Mouse (Mus musculus) neural tube, embryonic 15.5 days (tissue): ENCODE measurements around the gene LTO1. TPM values are rescaled to one million over a fixed set of nuclear protein-coding genes. Genes with fewer than 3 reads are reported as not detected.

Source experiments
- ATAC-seq: fragments of 200-750 bp; cut with Nextera tagmentation; 2 replicates; pipeline ENCODE4 v1.8.0; 2017; ENCODE audit warnings: mild to moderate bottlenecking, moderate TSS enrichment, moderate library complexity; ENCODE audit not compliant: low FRiP score
- H3K27ac ChIP-seq: fragments of 300-500 bp; sonication (generic); replicated peaks from 2 replicates; pipeline ENCODE4 v1.5.1; 2015; ENCODE audit warnings: mild to moderate bottlenecking, inconsistent platforms
- H3K27me3 ChIP-seq: fragments of 300-500 bp; sonication (generic); replicated peaks from 2 replicates; pipeline ENCODE4 v1.6.1; 2015; ENCODE audit warnings: inconsistent platforms
- H3K36me3 ChIP-seq: fragments of 300-500 bp; sonication (generic); 2 replicates; pipeline ENCODE4 v1.6.1; 2015; ENCODE audit warnings: inconsistent platforms
- H3K4me1 ChIP-seq: fragments of 300-500 bp; sonication (generic); 2 replicates; pipeline ENCODE4 v1.6.1; 2015; ENCODE audit warnings: inconsistent platforms
- H3K4me2 ChIP-seq: fragments of 300-500 bp; sonication (generic); 2 replicates; pipeline ENCODE4 v1.6.1; 2015; ENCODE audit warnings: inconsistent platforms, mild to moderate bottlenecking, moderate library complexity
- H3K4me3 ChIP-seq: fragments of 300-500 bp; sonication (generic); replicated peaks from 2 replicates; pipeline ENCODE4 v1.5.1; 2015; ENCODE audit warnings: mild to moderate bottlenecking, inconsistent platforms
- H3K9ac ChIP-seq: fragments of 300-500 bp; sonication (generic); replicated peaks from 2 replicates; pipeline ENCODE4 v1.6.1; 2015; ENCODE audit warnings: mild to moderate bottlenecking, inconsistent platforms
- H3K9me3 ChIP-seq: fragments of 300-500 bp; sonication (generic); replicated peaks from 2 replicates; pipeline ENCODE4 v1.6.1; 2016; ENCODE audit warnings: inconsistent platforms
- WGBS: fragments of 180-500 bp; shearing (Covaris S2); methylation state at CpG from one replicate; pipeline ENCODE4 v1.1.7; 2015; ENCODE audit warnings: mixed read lengths; 5-methylcytosine and 5-hydroxymethylcytosine counted together
- polyA plus RNA-seq: library from polyadenylated mRNA; unstranded; fragments of >200 nt; fragmentation: Nextera tagmentation; extraction: Ambion mirVana; gene quantifications from 2 replicates; pipeline ENCODE4 v1.2.1, GENCODE M21; 2015

LTO1 gene
- polyA plus RNA-seq, 1 experiment from 2014 or later = 32.6 TPM

DNA sequence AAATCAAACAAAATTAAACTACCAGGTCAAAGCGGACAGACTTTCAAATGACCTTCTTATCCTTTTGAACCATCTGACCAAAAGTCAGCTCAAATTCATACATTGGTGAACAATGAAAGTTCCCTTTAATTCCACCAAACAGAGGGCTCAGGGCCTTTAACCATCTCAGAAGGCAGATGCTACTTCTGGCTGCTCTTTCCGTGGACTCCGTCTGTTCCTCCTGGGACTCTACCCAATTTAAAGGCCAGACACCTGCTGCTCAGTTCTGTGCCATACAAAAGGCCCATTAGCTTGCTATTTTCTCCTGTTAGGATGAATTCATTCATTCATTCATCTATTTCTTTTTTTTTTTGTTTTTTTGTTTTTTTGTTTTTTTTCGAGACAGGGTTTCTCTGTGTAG, 2.0 kb upstream of the LTO1 start:
- no peaks in the 10 kb centered on the region for H3K27me3 ChIP-seq
- ATAC-seq = no peak
- no peaks in the 10 kb centered on the region for H3K9me3 ChIP-seq
- peaks cover 8% of the 10 kb centered on the region for H3K36me3 ChIP-seq
- whole genome bisulfite sequencing = 53% methylated on average over 4 of the region's 4 CpGs
- H3K4me2 ChIP-seq = no peak overlapping the region
- no peak overlapping the region for H3K4me3 ChIP-seq
- H3K27ac ChIP-seq = no peak overlapping the region
- H3K4me1 ChIP-seq = peaks cover 15% of the 10 kb centered on the region
- no peak overlapping the region for H3K9ac ChIP-seq

DNA sequence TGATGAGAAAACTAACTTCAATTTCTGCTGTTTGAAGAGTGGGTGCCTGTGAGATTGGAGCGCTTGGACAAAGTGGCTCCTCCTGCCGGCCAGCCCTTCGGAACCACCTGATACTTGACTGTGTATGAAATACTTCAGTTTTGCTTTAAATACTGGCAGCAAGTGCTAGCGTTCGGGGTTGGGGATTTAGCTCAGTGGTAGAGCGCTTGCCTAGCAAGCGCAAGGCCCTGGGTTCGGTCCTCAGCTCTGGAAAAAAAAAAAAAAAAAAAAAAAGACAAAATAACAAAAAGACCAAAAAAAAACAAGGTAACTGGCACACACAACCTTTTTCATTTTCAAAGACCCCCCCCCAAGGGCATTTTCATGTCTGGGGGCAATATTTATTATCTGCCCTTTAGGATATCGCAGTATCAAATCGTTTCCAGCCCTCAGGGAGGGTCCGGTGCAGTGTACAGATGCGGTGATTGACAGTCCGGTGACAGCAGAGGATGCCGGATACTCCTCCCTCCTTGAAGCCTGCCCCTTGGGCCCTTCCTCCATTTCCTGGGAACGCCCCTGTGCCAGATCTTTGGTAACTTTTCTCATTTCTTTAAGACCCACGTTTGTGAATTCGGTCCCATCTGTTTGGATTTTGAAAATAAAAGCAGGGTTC, 478 bp upstream of the LTO1 start:
- peak overlapping the region; percentile 94 for H3K9ac ChIP-seq
- peaks cover 22% of the 10 kb centered on the region for H3K36me3 ChIP-seq
- H3K9me3 ChIP-seq = no peaks in the 10 kb centered on the region
- H3K4me1 ChIP-seq = peaks cover 15% of the 10 kb centered on the region
- H3K4me2 ChIP-seq = peak overlapping the region; percentile 87
- H3K27ac ChIP-seq = peak overlapping the region; percentile 90
- H3K27me3 ChIP-seq = no peaks in the 10 kb centered on the region
- WGBS = 6% methylated on average over 17 of the region's 17 CpGs
- ATAC-seq = peak; percentile 89
- H3K4me3 ChIP-seq = peak overlapping the region; percentile 87

DNA sequence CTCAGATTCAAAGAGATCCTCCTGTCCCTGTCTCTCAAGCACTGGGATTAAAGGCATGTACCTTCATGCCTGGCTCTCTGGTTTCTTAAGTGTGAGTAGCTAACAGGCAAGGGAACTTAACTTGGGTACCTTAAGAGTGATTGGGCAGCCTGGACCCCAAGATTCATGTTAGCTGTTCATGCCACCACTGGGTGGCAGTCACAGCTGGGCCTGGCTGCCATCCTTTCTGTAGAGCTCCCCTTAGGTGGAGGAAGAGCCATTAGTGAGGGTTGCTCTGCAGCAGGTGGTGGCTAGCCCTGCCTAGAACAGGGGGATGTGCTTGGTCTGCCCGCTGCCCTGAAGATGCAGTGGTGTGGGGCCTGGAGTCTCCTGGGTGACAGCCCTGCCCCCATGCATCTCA, 3.9 kb downstream of the LTO1 start:
- ATAC-seq = no peak
- Histone ChIP-seq H3K9ac (no peak overlapping the region), H3K27me3 (no peaks in the 10 kb centered on the region), H3K4me3 (no peak overlapping the region), H3K4me2 (no peak overlapping the region), H3K27ac (no peak overlapping the region), H3K9me3 (no peaks in the 10 kb centered on the region), H3K4me1 (peaks cover 15% of the 10 kb centered on the region), H3K36me3 (peaks cover 52% of the 10 kb centered on the region)
- WGBS = 68% methylated on average over 1 of the region's 1 CpGs

DNA sequence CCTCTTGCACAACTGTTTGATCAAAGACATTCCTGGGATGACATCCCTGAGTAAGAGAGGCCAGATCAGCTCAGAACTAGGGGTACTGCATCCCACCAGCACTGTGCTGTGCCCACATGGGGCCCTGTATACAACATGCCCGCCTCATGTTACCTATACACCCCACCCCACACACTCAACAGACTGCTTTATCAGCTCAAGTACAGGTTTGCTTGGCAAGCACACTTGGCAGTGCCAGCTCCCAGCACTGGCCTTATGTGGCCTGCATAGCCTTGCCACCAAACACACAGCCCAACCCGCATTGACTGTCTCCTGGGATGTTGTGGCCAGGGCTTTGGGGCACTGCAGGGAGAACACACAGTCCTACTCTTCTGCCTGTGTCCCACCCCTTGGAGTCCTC, 12.7 kb downstream of the LTO1 start:
- Histone ChIP-seq H3K4me2 (no peak overlapping the region), H3K4me1 (peaks cover 9% of the 10 kb centered on the region), H3K9me3 (no peaks in the 10 kb centered on the region), H3K9ac (no peak overlapping the region; the same call in 1 of the 2 replicates), H3K27me3 (no peaks in the 10 kb centered on the region), H3K36me3 (peaks cover 7% of the 10 kb centered on the region; the same call in 1 of the 2 replicates), H3K27ac (no peak overlapping the region), H3K4me3 (no peak overlapping the region)
- ATAC-seq = no peak
- WGBS = 80% methylated on average over 2 of the region's 2 CpGs

DNA sequence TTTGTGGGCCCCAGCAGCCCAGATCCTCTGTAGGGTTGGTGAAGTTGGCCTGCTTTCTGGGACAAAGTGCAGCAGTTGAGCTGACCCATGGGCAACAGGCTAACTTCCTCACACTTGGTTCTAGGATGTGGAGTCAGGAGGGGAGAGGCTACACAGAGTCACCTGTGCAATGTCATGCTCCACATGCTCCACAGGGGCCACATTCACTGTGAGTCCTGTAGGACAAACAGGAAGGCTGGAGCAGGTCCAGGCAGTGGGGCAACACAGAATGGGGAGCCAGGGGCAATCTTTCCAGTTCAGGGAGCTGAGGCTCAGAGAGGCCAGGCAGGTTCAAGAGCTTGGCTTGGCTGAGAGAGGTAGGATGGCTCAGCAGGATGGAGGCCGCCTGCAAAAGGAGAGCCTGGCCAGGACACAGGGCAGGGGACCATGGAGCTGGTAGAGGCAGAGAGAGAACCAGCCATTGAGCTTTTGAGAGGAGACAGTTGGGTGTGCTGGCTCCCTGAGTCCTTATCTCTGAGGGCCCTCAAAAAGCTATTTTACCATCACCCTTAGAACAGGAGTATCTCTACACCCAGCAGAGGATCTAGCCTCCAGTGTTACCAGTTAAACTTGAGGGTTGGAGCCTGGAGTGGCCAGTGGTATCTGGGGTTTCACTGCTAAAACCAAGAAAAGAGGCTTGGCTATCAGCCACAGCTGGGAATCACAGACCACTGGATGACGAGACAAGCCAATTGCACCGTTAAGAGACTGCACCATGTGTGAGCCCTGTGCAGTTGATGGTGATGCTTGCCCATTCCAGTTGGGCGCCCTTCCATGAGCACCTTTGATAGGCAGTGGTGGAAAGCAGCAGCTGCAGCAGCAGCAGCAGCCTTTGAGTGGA, 13.3 kb downstream of the LTO1 start:
- no peak overlapping the region; the same call in 1 of the 2 replicates for H3K9ac ChIP-seq
- H3K4me3 ChIP-seq = no peak overlapping the region
- no peak for ATAC-seq
- WGBS = 72% methylated on average over 4 of the region's 4 CpGs
- H3K36me3 ChIP-seq = peaks cover 4% of the 10 kb centered on the region; the same call in 1 of the 2 replicates
- H3K4me1 ChIP-seq = peaks cover 9% of the 10 kb centered on the region
- H3K27ac ChIP-seq = no peak overlapping the region
- H3K27me3 ChIP-seq = no peaks in the 10 kb centered on the region
- no peak overlapping the region for H3K4me2 ChIP-seq
- H3K9me3 ChIP-seq = no peaks in the 10 kb centered on the region

DNA sequence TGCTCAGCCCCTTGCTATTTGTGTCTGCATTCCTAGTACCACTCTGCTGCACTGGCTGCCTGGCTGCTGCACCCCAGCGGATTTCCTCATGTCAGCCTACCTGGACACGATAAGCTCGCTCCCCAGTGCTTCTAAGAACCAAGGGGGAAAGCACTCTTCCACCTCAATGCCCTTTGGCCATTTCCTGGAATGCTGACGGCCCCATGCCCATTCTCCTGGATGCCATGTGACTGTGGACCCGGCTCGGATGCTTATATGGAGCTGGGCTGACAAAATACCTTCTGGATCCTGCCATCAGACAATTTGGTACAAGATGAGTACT, 13.9 kb downstream of the LTO1 start:
- no peaks in the 10 kb centered on the region for H3K27me3 ChIP-seq
- no peak overlapping the region for H3K27ac ChIP-seq
- H3K4me1 ChIP-seq = peaks cover 9% of the 10 kb centered on the region
- H3K4me3 ChIP-seq = no peak overlapping the region
- H3K9me3 ChIP-seq = no peaks in the 10 kb centered on the region
- H3K36me3 ChIP-seq = no peaks in the 10 kb centered on the region
- WGBS = 84% methylated on average over 6 of the region's 6 CpGs
- H3K9ac ChIP-seq = no peak overlapping the region
- no peak overlapping the region for H3K4me2 ChIP-seq
- no peak for ATAC-seq

DNA sequence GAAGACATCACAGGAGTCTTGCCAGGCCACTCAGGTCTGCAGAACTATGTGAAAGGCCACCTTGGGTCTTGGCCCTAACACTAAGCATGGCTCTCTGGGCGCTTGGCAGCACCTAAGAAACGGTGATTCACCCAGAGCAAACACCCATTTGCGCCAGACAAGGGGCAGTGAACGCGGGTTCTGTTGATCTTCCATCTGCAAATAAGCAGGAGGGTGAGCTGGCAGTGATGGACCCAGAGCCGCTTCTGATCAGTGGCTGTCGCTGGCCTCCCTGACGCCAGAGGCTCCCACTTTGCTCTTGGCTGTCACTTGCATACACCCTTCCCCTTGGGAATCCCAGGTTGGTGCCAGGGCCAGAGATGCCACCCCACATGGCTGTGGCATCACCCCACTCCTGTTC, 14.6 kb downstream of the LTO1 start:
- 80% methylated on average over 8 of the region's 8 CpGs for WGBS
- peaks cover 9% of the 10 kb centered on the region for H3K4me1 ChIP-seq
- no peak overlapping the region for H3K27ac ChIP-seq
- no peak for ATAC-seq
- no peaks in the 10 kb centered on the region for H3K9me3 ChIP-seq
- H3K36me3 ChIP-seq = no peaks in the 10 kb centered on the region
- no peaks in the 10 kb centered on the region for H3K27me3 ChIP-seq
- H3K4me3 ChIP-seq = no peak overlapping the region
- H3K9ac ChIP-seq = no peak overlapping the region
- no peak overlapping the region for H3K4me2 ChIP-seq

DNA sequence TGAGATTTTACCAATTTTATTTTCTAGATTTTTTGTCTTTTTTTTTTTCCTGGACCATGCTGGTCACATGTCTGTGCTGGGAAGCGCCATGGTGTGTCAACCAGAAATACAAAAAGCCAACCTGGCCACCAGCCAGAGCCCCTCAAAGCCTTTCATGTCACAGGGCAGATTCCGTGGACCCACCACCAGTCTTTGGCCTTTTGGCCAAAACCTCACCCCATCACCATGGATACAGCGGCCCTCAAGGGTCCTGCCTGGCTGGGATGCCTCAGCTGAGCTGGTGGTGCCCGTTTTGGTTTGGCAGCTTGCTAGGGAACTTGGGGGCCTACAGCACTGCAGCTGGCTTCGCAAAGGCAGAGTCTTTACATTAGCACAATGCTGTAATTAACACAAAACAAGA, 15.0 kb downstream of the LTO1 start:
- Histone ChIP-seq H3K36me3 (no peaks in the 10 kb centered on the region), H3K4me3 (no peak overlapping the region), H3K9me3 (no peaks in the 10 kb centered on the region), H3K27me3 (no peaks in the 10 kb centered on the region), H3K9ac (no peak overlapping the region), H3K4me2 (no peak overlapping the region), H3K27ac (no peak overlapping the region), H3K4me1 (peaks cover 9% of the 10 kb centered on the region)
- ATAC-seq = no peak
- WGBS = 28% methylated on average over 5 of the region's 5 CpGs

DNA sequence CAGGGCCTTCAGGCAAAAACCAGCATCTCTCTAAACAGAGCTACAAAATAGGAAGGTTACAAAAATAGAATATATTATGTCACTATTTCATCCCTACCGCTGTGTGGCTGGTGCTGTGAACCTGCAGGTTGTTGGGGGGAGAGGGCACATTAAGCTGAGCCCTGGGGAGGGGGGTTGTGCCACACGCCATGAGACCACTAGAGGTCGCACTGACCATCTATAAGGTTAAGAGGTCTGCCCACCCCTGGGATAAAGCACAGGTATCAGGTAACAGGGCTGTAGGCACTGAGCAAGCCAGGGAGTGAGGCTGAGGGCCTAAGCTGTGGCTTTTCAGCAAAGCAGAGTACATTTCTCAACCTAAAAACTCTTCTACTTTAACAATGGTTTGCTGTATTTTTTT, 16.9 kb downstream of the LTO1 start:
- H3K27ac ChIP-seq = no peak overlapping the region
- H3K27me3 ChIP-seq = no peaks in the 10 kb centered on the region
- H3K4me2 ChIP-seq = no peak overlapping the region
- H3K9me3 ChIP-seq = no peaks in the 10 kb centered on the region
- H3K36me3 ChIP-seq = no peaks in the 10 kb centered on the region
- peaks cover 19% of the 10 kb centered on the region for H3K4me1 ChIP-seq
- no peak for ATAC-seq
- no peak overlapping the region for H3K9ac ChIP-seq
- 25% methylated on average over 3 of the region's 3 CpGs for WGBS
- no peak overlapping the region for H3K4me3 ChIP-seq

DNA sequence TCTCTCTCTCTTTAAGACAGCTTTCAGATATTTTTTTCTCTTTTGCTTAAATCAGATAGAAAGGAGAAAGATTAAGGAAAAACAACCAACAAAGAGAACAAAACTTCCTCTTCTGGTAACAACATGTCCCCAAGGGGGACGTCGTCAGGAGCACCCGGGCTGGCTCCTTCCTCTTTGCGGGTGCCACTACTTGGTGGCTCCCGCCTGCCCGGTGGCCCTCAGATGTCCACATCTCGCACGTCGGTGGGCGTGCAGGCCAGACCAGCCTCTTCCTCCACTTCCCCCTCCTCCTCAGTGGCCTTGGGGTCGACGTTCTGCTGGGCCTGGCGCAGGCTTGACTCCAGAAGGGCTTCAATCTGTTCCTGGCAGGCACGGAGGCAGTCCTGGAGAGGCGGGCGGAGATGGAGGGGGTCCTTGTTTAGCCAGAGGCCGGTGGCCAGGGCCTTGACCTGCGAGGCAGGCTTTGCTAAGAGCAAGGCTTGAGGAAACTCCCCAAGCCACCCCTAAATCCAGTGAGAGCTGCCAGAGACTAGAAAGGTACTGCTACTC, 17.6 kb downstream of the LTO1 start:
- Histone ChIP-seq H3K27ac (no peak overlapping the region), H3K4me3 (no peak overlapping the region), H3K9ac (no peak overlapping the region), H3K27me3 (no peaks in the 10 kb centered on the region), H3K4me2 (no peak overlapping the region), H3K36me3 (no peaks in the 10 kb centered on the region), H3K9me3 (no peaks in the 10 kb centered on the region), H3K4me1 (peaks cover 25% of the 10 kb centered on the region)
- WGBS = 75% methylated on average over 18 of the region's 18 CpGs
- no peak for ATAC-seq

DNA sequence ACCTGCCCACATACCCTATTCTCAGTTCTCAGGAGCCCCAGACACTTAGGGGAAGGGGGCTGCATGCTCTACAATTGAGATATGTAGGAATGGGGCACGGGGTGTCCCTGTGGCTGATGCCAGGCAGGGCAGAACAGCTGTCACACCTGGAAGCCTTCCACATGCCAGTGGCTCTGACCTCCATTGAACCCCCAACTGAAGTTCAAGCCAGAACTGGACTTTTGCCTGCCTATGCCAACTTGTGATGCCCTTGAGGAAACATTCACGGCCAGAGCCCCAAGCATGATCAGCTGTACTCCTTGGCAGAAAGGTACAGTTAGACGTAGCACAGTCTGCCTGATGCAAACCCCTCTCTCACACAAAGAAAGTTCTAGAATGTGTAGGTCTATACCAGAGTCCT, 18.4 kb downstream of the LTO1 start:
- ATAC-seq = no peak
- Histone ChIP-seq H3K9ac (no peak overlapping the region), H3K36me3 (no peaks in the 10 kb centered on the region), H3K4me2 (no peak overlapping the region), H3K27me3 (0 out of 2 replicates have a peak, but pooled peaks cover 5% of the 10 kb centered on the region), H3K27ac (no peak overlapping the region), H3K4me1 (peaks cover 33% of the 10 kb centered on the region), H3K4me3 (no peak overlapping the region), H3K9me3 (no peaks in the 10 kb centered on the region)
- 84% methylated on average over 3 of the region's 3 CpGs for WGBS

DNA sequence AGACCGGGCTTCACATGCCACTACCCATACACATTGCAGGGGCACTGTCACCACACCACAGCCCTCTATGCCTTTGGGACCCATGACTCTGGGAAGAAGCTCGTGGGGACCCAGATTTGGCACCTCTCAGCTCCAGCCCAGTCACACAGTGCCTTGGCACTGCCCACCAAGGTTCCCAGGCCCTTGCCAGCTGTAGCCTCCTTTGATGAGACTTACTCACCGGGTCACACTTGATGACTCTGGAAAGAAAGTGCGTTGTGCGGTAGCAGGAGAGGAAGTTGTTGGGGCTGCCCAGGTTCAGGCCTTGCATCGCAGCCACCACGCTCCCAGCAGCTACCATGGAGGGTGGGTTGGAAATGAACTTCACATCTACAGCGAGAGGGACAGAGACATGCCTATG, 18.9 kb downstream of the LTO1 start:
- H3K4me1 ChIP-seq = peaks cover 38% of the 10 kb centered on the region
- no peak for ATAC-seq
- peaks cover 9% of the 10 kb centered on the region; the same call in 1 of the 2 replicates for H3K27me3 ChIP-seq
- no peaks in the 10 kb centered on the region for H3K36me3 ChIP-seq
- H3K9ac ChIP-seq = no peak overlapping the region
- no peak overlapping the region for H3K4me2 ChIP-seq
- no peaks in the 10 kb centered on the region for H3K9me3 ChIP-seq
- H3K27ac ChIP-seq = no peak overlapping the region
- H3K4me3 ChIP-seq = no peak overlapping the region
- 91% methylated on average over 8 of the region's 8 CpGs for WGBS
